Mouse (Mus musculus): Measurements from ENCODE around the gene Pidd1. TPM values are rescaled to one million over a fixed set of nuclear protein-coding genes. Genes with fewer than 3 reads are reported as not detected.

The Pidd1 gene
- polyA plus RNA-seq, 2 experiments: 6.1 to 15.5 TPM

- Histone ChIP-seq H3K4me3 (ENCODE audit: insufficient read depth in 1 of 2, low read depth in 2 of 2, low read length in 2 of 2) (peak overlapping the region; percentile 34 to 39), H3K27ac (no peak overlapping the region), H3K9ac (replicated peaks) (no peak overlapping the region; the same call in 1 of the 2 replicates), H3K27me3 (ENCODE audit: control insufficient read depth, insufficient read depth, low read length) (no peaks in the 10 kb centered on the region), H3K9me3 (ENCODE audit: control insufficient read depth, low read length) (no peaks in the 10 kb centered on the region), H3K4me1 (replicated peaks; ENCODE audit: control insufficient read depth in 2 of 2, insufficient read depth in 2 of 2, low read length in 1 of 2) (peaks cover 8 to 24% of the 10 kb centered on the region in 2 experiments), H3K4me2 (ENCODE audit: low read depth) (peak overlapping the region; percentile 86), H3K36me3 (replicated peaks; ENCODE audit: control insufficient read depth, insufficient read depth, low read depth) (peaks cover 14% of the 10 kb centered on the region)
- TF ChIP-seq EP300 (IDR thresholded peaks at IDR 0.05; ENCODE audit: low read depth): no peak
- no peak for TF ChIP-seq CTCF (IDR thresholded peaks at IDR 0.05; ENCODE audit: low read depth)
- 39% methylated on average over 8 of the region's 8 CpGs for WGBS (ENCODE audit: insufficient replicate concordance)
- DNase-seq (ENCODE audit: low read depth in 3 of 3, low spot score in 3 of 3) (no peak), ATAC-seq (ENCODE audit: insufficient read depth) (no peak)
Measured at GRCm38 (mm10) chr7:141434464-141434863, 9.4 kb downstream of the Pidd1 start.

GRCm38 (mm10) chr7:141433517-141434400 is 10.1 kb downstream of the Pidd1 start:
- Histone ChIP-seq H3K9me3 (ENCODE audit: control insufficient read depth, low read length) (no peaks in the 10 kb centered on the region), H3K4me1 (replicated peaks; ENCODE audit: control insufficient read depth in 2 of 2, insufficient read depth in 2 of 2, low read length in 1 of 2) (peaks cover 8 to 24% of the 10 kb centered on the region in 2 experiments), H3K4me2 (ENCODE audit: low read depth) (peak overlapping the region; percentile 86), H3K4me3 (ENCODE audit: insufficient read depth in 1 of 2, low read depth in 2 of 2, low read length in 2 of 2) (peak overlapping the region in 1 of 2 experiments; percentile 39; a peak in 1 of 4 replicates), H3K27ac (no peak overlapping the region), H3K9ac (replicated peaks) (no peak overlapping the region), H3K27me3 (ENCODE audit: control insufficient read depth, insufficient read depth, low read length) (no peaks in the 10 kb centered on the region), H3K36me3 (replicated peaks; ENCODE audit: control insufficient read depth, insufficient read depth, low read depth) (peaks cover 8% of the 10 kb centered on the region)
- ATAC-seq (ENCODE audit: insufficient read depth) (no peak), DNase-seq (ENCODE audit: low read depth in 3 of 3, low spot score in 3 of 3) (no peak)
- WGBS (ENCODE audit: insufficient replicate concordance): 79% methylated on average over 15 of the region's 15 CpGs
- TF ChIP-seq EP300 (IDR thresholded peaks at IDR 0.05; ENCODE audit: low read depth) (no peak), CTCF (IDR thresholded peaks at IDR 0.05; ENCODE audit: low read depth) (no peak)

GRCm38 (mm10) chr7:141432741-141433516 is 10.9 kb downstream of the Pidd1 start:
- Histone ChIP-seq H3K9ac (replicated peaks) (no peak overlapping the region), H3K36me3 (replicated peaks; ENCODE audit: control insufficient read depth, insufficient read depth, low read depth) (no peaks in the 10 kb centered on the region; the same call in 1 of the 2 replicates), H3K27ac (no peak overlapping the region), H3K9me3 (ENCODE audit: control insufficient read depth, low read length) (no peaks in the 10 kb centered on the region), H3K4me3 (ENCODE audit: insufficient read depth in 1 of 2, low read depth in 2 of 2, low read length in 2 of 2) (no peak overlapping the region), H3K27me3 (ENCODE audit: control insufficient read depth, insufficient read depth, low read length) (no peaks in the 10 kb centered on the region), H3K4me2 (ENCODE audit: low read depth) (no peak overlapping the region), H3K4me1 (replicated peaks; ENCODE audit: control insufficient read depth in 2 of 2, insufficient read depth in 2 of 2, low read length in 1 of 2) (peaks cover 8 to 24% of the 10 kb centered on the region in 2 experiments)
- ATAC-seq (ENCODE audit: insufficient read depth): no peak
- TF ChIP-seq CTCF (IDR thresholded peaks at IDR 0.05; ENCODE audit: low read depth): no peak
- no peak for TF ChIP-seq EP300 (IDR thresholded peaks at IDR 0.05; ENCODE audit: low read depth)
- 73% methylated on average over 6 of the region's 6 CpGs for WGBS (ENCODE audit: insufficient replicate concordance)
- no peak for DNase-seq (ENCODE audit: low read depth in 3 of 3, low spot score in 3 of 3)

GRCm38 (mm10) chr7:141432186-141432611 is 11.6 kb downstream of the Pidd1 start:
- Histone ChIP-seq H3K9me3 (ENCODE audit: control insufficient read depth, low read length) (no peaks in the 10 kb centered on the region), H3K4me1 (replicated peaks; ENCODE audit: control insufficient read depth in 2 of 2, insufficient read depth in 2 of 2, low read length in 1 of 2) (peaks cover 8 to 24% of the 10 kb centered on the region in 2 experiments), H3K27ac (no peak overlapping the region), H3K36me3 (replicated peaks; ENCODE audit: control insufficient read depth, insufficient read depth, low read depth) (no peaks in the 10 kb centered on the region), H3K4me2 (ENCODE audit: low read depth) (no peak overlapping the region), H3K27me3 (ENCODE audit: control insufficient read depth, insufficient read depth, low read length) (no peaks in the 10 kb centered on the region), H3K9ac (replicated peaks) (no peak overlapping the region), H3K4me3 (ENCODE audit: insufficient read depth in 1 of 2, low read depth in 2 of 2, low read length in 2 of 2) (no peak overlapping the region)
- ATAC-seq (ENCODE audit: insufficient read depth) (no peak), DNase-seq (ENCODE audit: low read depth in 3 of 3, low spot score in 3 of 3) (no peak)
- WGBS (ENCODE audit: insufficient replicate concordance): 73% methylated on average over 8 of the region's 8 CpGs
- TF ChIP-seq EP300 (IDR thresholded peaks at IDR 0.05; ENCODE audit: low read depth) (no peak), CTCF (IDR thresholded peaks at IDR 0.05; ENCODE audit: low read depth) (no peak)
